Mouse (Mus musculus): ENCODE data around the gene Cpvl.

DNA sequence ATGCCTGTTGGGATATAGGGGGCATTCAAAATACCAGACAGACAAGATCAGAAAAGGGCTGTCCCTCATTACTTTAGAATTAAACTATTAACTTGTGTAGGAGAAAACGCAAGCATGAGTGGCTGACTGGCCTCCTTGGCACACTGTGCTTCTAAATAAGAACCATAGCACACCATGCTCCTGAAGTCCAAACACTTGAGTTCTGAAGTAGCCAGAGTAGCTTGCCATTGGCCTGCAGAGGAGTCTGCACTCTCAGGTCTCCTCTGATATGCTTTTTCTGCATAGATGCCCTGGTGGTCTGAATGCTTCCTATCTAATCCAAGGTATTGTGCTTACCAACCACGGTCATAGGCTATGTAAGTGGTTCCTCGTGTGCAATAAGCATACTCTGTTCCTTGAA lies 63.1 kb downstream of the Cpvl start:
- TF ChIP-seq CTCF (IDR thresholded peaks at IDR 0.05; ENCODE audit: low read depth) (no peak), EP300 (IDR thresholded peaks at IDR 0.05; ENCODE audit: low read depth) (no peak)
